Mouse (Mus musculus): ENCODE data around the gene Cgnl1. TPM values are rescaled to one million over a fixed set of nuclear protein-coding genes. Genes with fewer than 3 reads are reported as not detected.

The Cgnl1 gene
- polyA plus RNA-seq, 1 experiment from 2014 or later: 9.2 TPM

- Histone ChIP-seq H3K27me3 (no peaks in the 10 kb centered on the region), H3K4me2 (no peak overlapping the region), H3K4me3 (replicated peaks) (no peak overlapping the region), H3K9ac (replicated peaks) (no peak overlapping the region), H3K9me3 (no peaks in the 10 kb centered on the region), H3K27ac (peak overlapping the region; percentile 84), H3K4me1 (replicated peaks) (peaks cover 28% of the 10 kb centered on the region), H3K36me3 (no peaks in the 10 kb centered on the region)
- no peak for ATAC-seq (ENCODE audit: insufficient number of reproducible peaks, insufficient read depth, low FRiP score, low TSS enrichment, low read depth)
- 13% methylated on average over 2 of the region's 2 CpGs for WGBS
These were observed 18.3 kb downstream of the Cgnl1 start for GRCm38 (mm10) chr9:71753117-71753516.

- Histone ChIP-seq H3K4me2 (no peak overlapping the region), H3K36me3 (no peaks in the 10 kb centered on the region), H3K9ac (replicated peaks) (no peak overlapping the region), H3K4me1 (replicated peaks) (peaks cover 30% of the 10 kb centered on the region), H3K9me3 (peaks cover 3% of the 10 kb centered on the region; the same call in 1 of the 2 replicates), H3K27ac (no peak overlapping the region), H3K4me3 (replicated peaks) (no peak overlapping the region), H3K27me3 (no peaks in the 10 kb centered on the region)
- WGBS: 21% methylated on average over 4 of the region's 4 CpGs
- no peak for ATAC-seq (ENCODE audit: insufficient number of reproducible peaks, insufficient read depth, low FRiP score, low TSS enrichment, low read depth)
These were observed 21.3 kb downstream of the Cgnl1 start for GRCm38 (mm10) chr9:71750015-71750672.

DNA sequence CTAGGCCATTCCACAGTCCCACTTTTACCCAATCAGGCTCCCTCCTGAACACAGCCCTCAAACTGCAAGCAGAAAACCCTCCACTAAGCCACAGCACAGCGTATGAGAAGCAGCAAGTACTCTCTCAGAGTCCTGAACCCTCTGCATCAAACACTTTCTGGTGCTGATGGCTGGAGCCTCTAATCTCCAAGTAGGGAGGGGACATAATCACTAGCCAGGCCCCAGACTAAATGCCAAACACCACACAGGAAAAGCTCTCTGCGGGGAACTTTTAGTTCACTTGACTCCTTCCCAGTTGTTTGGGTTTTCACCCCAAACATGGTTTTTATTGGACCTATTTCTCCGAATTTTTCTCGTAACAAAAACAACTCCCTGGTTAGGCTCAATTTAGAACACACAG is 25.0 kb downstream of the Cgnl1 start:
- ATAC-seq (ENCODE audit: insufficient number of reproducible peaks, insufficient read depth, low FRiP score, low TSS enrichment, low read depth): no peak
- no peaks in the 10 kb centered on the region for H3K36me3 ChIP-seq
- 27% methylated on average over 4 of the region's 4 CpGs for WGBS
- H3K4me3 ChIP-seq (replicated peaks): no peak overlapping the region
- no peak overlapping the region for H3K4me2 ChIP-seq
- H3K27ac ChIP-seq: no peak overlapping the region
- H3K27me3 ChIP-seq: no peaks in the 10 kb centered on the region
- peaks cover 3% of the 10 kb centered on the region; the same call in 1 of the 2 replicates for H3K9me3 ChIP-seq
- H3K9ac ChIP-seq (replicated peaks): no peak overlapping the region
- H3K4me1 ChIP-seq (replicated peaks): peaks cover 16% of the 10 kb centered on the region; the same call in 1 of the 2 replicates

DNA sequence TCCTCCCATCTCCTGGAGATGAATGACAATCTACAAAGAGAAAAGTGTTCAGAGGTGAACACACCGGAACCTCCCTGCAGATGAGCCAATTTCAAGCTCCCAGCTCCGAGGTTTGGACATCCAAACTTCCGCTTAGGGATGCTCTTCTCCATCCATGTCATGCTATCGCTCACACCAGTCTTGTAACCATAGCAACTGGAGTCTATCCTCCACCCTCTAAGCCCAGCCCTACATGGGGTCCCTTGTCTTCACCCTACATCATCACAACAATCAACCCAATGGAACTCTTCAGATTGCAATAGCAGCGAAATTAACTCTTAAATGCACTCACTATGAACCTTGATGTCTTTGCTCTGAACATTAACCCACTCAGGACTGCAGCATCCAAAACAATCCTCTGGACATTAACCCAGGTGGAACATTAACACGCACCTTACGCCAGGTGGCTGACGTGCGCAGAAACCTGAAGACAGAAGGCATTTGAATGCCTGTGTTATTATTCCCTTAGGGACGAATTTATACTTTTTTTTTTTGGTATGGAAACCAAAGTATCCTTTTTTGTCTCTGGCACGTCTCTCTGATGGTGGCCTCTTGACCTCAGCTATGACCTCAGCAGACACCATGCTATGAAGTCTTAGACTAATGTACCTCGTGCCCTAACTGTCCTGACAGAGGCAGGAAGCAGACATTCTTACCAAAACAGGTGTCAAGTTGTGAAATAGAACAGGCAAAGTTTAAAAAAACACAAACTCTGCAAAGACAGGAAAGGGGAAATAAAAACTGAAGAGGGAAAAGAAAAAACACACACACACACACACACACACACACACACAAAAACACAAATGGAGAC is 33.1 kb downstream of the Cgnl1 start:
- 69% methylated on average over 12 of the region's 12 CpGs for WGBS
- H3K4me2 ChIP-seq: no peak overlapping the region
- no peaks in the 10 kb centered on the region for H3K36me3 ChIP-seq
- H3K4me3 ChIP-seq (replicated peaks): no peak overlapping the region
- no peaks in the 10 kb centered on the region for H3K27me3 ChIP-seq
- no peak for ATAC-seq (ENCODE audit: insufficient number of reproducible peaks, insufficient read depth, low FRiP score, low TSS enrichment, low read depth)
- no peak overlapping the region for H3K9ac ChIP-seq (replicated peaks)
- H3K9me3 ChIP-seq: no peaks in the 10 kb centered on the region
- peaks cover 7% of the 10 kb centered on the region; the same call in 1 of the 2 replicates for H3K4me1 ChIP-seq (replicated peaks)
- no peak overlapping the region for H3K27ac ChIP-seq

DNA sequence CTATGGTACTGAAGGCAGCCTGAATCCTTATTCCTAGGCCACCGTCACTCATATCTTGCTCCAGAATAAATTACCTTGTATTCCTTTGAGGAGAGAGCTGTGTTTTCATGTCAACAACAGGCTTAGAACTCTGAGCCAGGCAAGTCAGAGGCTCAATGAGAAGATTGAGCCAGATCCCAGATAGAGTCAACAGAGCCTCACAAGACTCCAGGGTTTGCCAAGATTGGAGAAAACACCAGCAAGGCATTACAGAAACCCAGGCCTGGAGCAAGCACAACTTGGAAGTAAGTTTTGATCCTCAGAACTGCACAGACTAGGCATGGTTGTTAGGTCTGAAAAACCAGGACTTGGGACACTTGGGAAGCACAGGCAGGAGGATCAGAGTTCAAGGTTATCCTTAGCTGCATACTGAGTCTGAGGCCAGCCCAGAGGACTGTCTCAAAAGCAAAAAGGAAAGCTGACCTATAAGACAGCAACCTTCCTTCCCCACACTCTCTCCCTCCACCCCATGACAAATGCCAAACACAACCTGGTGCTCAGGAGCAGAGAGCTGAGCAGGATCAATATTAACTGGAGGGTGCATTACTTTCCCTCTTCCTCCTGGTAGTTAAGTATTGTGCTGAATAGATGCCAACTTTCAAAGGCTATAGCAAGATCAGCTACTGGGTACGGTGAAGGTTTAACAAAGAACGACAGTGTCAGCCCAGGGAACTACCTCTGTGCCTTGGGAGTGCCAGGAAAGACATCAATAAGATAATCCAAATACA is 34.0 kb downstream of the Cgnl1 start:
- Histone ChIP-seq H3K4me3 (replicated peaks) (no peak overlapping the region), H3K4me2 (no peak overlapping the region), H3K27me3 (no peaks in the 10 kb centered on the region), H3K36me3 (no peaks in the 10 kb centered on the region), H3K9me3 (no peaks in the 10 kb centered on the region), H3K9ac (replicated peaks) (no peak overlapping the region), H3K27ac (no peak overlapping the region), H3K4me1 (replicated peaks) (peaks cover 7% of the 10 kb centered on the region; the same call in 1 of the 2 replicates)
- ATAC-seq (ENCODE audit: insufficient number of reproducible peaks, insufficient read depth, low FRiP score, low TSS enrichment, low read depth): no peak
- WGBS: 78% methylated on average over 3 of the region's 3 CpGs

GRCm38 (mm10) chr9:71735886-71736285 is 35.5 kb downstream of the Cgnl1 start:
- no peak overlapping the region for H3K27ac ChIP-seq
- no peaks in the 10 kb centered on the region for H3K36me3 ChIP-seq
- no peaks in the 10 kb centered on the region for H3K27me3 ChIP-seq
- H3K4me1 ChIP-seq (replicated peaks): peaks cover 7% of the 10 kb centered on the region; the same call in 1 of the 2 replicates
- H3K9ac ChIP-seq (replicated peaks): no peak overlapping the region
- H3K4me2 ChIP-seq: no peak overlapping the region
- no peaks in the 10 kb centered on the region for H3K9me3 ChIP-seq
- H3K4me3 ChIP-seq (replicated peaks): no peak overlapping the region
- no peak for ATAC-seq (ENCODE audit: insufficient number of reproducible peaks, insufficient read depth, low FRiP score, low TSS enrichment, low read depth)
- WGBS: 82% methylated on average over 7 of the region's 7 CpGs

- Histone ChIP-seq H3K4me2 (no peak overlapping the region), H3K4me1 (replicated peaks) (peaks cover 14% of the 10 kb centered on the region), H3K27me3 (no peaks in the 10 kb centered on the region), H3K36me3 (no peaks in the 10 kb centered on the region), H3K9ac (replicated peaks) (no peak overlapping the region), H3K27ac (no peak overlapping the region), H3K9me3 (no peaks in the 10 kb centered on the region), H3K4me3 (replicated peaks) (no peak overlapping the region)
- 64% methylated on average over 2 of the region's 2 CpGs for WGBS
- no peak for ATAC-seq (ENCODE audit: insufficient number of reproducible peaks, insufficient read depth, low FRiP score, low TSS enrichment, low read depth)
These were observed 37.8 kb downstream of the Cgnl1 start for GRCm38 (mm10) chr9:71733559-71733958.

DNA sequence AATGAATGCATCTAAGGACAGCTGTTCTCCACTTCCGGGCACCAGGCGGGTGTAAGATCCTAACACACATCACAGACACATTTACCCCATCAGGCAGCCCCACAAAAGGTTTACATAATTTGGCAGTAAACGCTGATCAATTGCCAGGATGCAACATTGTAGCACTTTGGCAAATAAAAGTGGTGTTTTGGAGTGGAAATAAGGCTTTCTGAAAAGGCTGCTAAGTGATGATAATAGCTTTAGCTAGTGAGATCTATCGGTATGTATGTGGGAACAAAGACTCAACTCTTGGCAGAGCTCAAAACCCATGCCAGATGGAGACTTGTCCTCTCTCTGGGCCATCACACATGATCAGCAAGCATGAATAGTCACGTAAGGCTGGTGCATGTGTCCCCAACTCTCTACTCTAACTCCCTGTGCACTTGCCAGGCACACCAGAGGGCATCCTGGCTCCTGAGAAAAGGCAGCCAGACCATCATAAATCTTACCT is 42.5 kb downstream of the Cgnl1 start:
- no peak for ATAC-seq (ENCODE audit: insufficient number of reproducible peaks, insufficient read depth, low FRiP score, low TSS enrichment, low read depth)
- Histone ChIP-seq H3K4me3 (replicated peaks) (no peak overlapping the region), H3K36me3 (peaks cover 5% of the 10 kb centered on the region; the same call in 1 of the 2 replicates), H3K4me2 (no peak overlapping the region), H3K9ac (replicated peaks) (no peak overlapping the region), H3K4me1 (replicated peaks) (peaks cover 11% of the 10 kb centered on the region), H3K27me3 (no peaks in the 10 kb centered on the region), H3K27ac (no peak overlapping the region), H3K9me3 (no peaks in the 10 kb centered on the region)
- WGBS: 82% methylated on average over 5 of the region's 5 CpGs

- Histone ChIP-seq H3K9ac (replicated peaks) (no peak overlapping the region), H3K9me3 (no peaks in the 10 kb centered on the region), H3K4me2 (no peak overlapping the region), H3K27me3 (no peaks in the 10 kb centered on the region), H3K27ac (no peak overlapping the region), H3K4me1 (replicated peaks) (peaks cover 11% of the 10 kb centered on the region), H3K36me3 (peaks cover 5% of the 10 kb centered on the region; the same call in 1 of the 2 replicates), H3K4me3 (replicated peaks) (no peak overlapping the region)
- WGBS: 87% methylated on average over 4 of the region's 4 CpGs
- ATAC-seq (ENCODE audit: insufficient number of reproducible peaks, insufficient read depth, low FRiP score, low TSS enrichment, low read depth): no peak
These were observed 44.2 kb downstream of the Cgnl1 start for GRCm38 (mm10) chr9:71727233-71727632.

DNA sequence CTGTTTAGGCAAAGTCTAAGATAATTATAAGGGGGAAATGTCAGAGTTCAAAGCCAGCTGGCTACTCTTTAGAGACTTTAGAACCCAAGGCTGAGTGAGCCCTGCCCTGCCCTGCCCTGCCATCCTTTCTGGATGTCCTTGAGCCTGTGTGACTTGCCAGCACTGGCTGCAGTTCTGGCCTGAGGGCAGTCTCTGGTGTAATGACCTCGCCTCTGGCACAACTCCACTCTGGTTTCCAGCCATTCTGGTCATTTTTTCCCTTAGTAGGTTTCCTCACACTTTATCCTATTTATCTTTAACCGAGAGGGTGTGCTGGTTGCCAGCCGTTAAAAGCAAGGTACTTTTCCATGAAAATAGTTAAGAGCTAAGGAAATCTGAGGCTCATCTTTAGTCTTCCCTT is 45.3 kb downstream of the Cgnl1 start:
- H3K27me3 ChIP-seq: no peaks in the 10 kb centered on the region
- H3K36me3 ChIP-seq: peaks cover 5% of the 10 kb centered on the region; the same call in 1 of the 2 replicates
- H3K27ac ChIP-seq: no peak overlapping the region
- no peak overlapping the region for H3K4me2 ChIP-seq
- no peak overlapping the region for H3K9ac ChIP-seq (replicated peaks)
- 83% methylated on average over 3 of the region's 3 CpGs for WGBS
- H3K4me3 ChIP-seq (replicated peaks): no peak overlapping the region
- no peaks in the 10 kb centered on the region for H3K9me3 ChIP-seq
- H3K4me1 ChIP-seq (replicated peaks): peaks cover 11% of the 10 kb centered on the region
- ATAC-seq (ENCODE audit: insufficient number of reproducible peaks, insufficient read depth, low FRiP score, low TSS enrichment, low read depth): no peak

- peaks cover 5% of the 10 kb centered on the region; the same call in 1 of the 2 replicates for H3K36me3 ChIP-seq
- H3K27me3 ChIP-seq: no peaks in the 10 kb centered on the region
- 78% methylated on average over 3 of the region's 3 CpGs for WGBS
- no peak overlapping the region for H3K4me3 ChIP-seq (replicated peaks)
- H3K4me1 ChIP-seq (replicated peaks): peaks cover 9% of the 10 kb centered on the region; the same call in 1 of the 2 replicates
- no peak for ATAC-seq (ENCODE audit: insufficient number of reproducible peaks, insufficient read depth, low FRiP score, low TSS enrichment, low read depth)
- H3K9me3 ChIP-seq: no peaks in the 10 kb centered on the region
- H3K27ac ChIP-seq: no peak overlapping the region
- no peak overlapping the region for H3K9ac ChIP-seq (replicated peaks)
- no peak overlapping the region for H3K4me2 ChIP-seq
These were observed 49.0 kb downstream of the Cgnl1 start for GRCm38 (mm10) chr9:71722366-71722765.

All from limb, embryonic 12.5 days (tissue).